Mouse (Mus musculus): Measurements from ENCODE around the gene Tmem91.

Gene Tmem91

DNA sequence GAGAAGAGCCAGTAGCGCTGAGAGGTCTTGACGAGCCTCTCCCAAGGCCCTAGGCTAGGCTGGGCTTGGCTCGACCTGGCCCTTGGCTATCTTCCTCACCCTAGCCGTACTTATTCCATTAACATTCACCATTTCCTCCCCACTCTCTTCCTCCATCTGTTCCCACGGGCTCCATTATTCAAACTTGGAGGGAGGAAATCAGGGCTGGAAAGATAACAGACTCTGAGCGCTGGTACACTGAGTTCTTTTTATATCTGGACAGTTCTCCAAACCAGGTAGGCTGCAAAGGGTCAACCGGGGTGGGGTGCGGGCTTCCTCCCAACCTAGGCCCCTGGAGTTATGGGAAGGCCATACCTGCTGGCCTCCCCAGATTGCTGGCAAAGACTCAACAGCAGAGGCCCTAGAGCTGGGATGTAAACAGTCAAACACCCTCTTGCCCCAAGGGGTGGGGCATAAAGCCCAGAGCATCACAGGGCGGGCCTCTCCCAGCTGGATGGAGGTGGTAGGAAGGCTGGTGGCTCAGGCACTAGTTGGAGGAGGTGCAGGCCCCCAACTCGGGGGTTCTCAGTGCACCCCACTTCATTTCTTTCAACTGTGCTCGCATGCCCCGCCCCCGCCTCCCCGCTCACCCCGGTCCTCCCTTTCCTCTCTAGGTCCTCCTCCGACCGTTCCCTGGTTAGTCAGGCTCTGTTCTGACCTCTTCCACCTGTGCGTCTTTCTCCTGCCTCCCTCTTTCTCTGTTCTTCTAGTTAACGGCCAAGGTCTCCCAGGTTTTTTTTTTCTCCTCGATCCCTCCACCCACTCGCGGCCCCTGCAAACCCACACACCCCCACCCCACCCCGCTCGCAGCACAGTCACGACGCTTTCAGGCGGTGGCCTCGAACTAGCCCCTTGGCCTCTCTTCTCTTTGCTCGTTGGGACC is 48.2 kb downstream of the Tmem91 start, which contains the start of gene B3gnt8:
TSS of gene B3gnt8 (plus strand) at position 146 of the 922 bp plus-strand sequence.
- DNase-seq (ENCODE audit: inconsistent age in 2 of 2, low spot score in 1 of 2) = peak; percentile 48 to 72

DNA sequence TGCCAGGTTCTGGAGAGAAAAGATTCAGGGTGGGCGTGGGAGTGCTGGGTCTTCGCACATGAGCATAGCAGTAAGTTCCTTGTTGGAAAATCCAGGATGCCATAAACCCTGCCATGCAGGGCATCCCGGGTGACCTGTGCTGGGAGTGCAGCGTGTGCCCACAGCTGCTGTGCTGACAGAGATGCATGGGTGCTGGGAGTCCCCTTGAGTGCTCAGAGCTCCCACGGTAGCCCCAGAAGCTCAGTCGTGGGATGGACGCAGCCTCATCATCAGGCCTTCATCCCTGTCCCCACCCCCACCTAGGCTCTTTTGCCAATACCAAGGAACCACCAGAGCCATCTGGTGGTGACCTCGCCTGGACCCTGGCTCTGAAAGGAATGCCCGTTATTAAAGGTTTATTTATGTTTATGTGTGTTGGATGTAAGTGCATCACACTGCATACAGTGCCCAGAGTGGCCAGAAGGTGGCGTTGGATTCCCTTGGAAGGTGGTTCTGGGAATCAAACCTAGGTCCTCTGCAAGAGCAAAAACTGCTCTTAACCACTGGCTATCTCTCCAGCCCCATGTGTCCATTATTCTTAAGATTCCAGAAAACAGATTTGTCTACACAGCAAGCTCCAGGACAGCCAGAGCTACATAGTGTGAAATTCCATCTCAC is 49.2 kb downstream of the Tmem91 start:
- peak in 1 of 2 experiments; percentile 65 for DNase-seq (ENCODE audit: inconsistent age in 2 of 2, low spot score in 1 of 2)

DNA sequence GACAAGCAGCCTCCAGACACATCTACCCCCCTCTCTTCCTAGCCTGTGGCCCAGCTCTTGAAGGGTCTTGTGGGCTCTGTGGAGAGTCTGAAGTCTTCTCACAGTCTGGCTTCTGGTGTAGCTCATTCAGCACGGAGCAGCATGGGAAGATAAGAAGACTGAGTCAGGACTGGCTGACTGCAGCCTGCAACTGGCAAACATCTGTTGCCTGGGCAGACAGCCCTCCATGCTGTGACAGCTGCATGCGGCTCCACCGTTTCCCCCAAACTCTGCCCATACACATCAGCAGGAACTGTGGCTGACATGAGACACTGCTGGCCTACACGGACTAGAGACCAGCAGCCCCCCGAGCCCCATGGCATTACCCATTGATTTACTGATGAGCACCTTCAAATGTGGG is 50.1 kb downstream of the Tmem91 start:
- no peak for DNase-seq (ENCODE audit: inconsistent age in 2 of 2, low spot score in 1 of 2)

DNA sequence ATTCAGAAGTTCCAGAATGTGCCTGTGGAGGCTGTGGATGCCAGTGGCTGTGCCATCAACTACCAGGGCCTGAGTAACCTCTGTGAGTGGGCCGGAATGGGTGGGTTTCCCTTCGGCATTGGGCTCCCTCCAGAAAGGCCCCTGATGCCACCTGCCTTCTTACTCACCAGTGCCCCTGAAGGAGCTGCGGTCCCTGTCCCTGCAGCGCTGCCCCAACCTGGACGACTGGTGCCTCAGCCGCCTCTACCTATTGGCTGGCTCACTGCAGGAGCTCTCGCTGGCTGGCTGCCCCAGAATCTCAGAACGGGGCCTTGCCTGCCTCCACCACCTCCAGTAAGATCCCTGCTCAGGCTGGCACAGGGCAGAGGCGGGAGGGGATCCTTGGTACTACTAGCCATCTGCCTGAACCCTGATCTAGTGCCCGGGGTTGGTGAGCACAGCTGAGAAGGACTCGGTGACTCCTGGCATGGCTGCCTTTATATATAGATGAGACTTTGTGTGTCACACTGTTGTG is 51.1 kb downstream of the Tmem91 start:
- no peak for DNase-seq (ENCODE audit: inconsistent age in 2 of 2, low spot score in 1 of 2)

DNA sequence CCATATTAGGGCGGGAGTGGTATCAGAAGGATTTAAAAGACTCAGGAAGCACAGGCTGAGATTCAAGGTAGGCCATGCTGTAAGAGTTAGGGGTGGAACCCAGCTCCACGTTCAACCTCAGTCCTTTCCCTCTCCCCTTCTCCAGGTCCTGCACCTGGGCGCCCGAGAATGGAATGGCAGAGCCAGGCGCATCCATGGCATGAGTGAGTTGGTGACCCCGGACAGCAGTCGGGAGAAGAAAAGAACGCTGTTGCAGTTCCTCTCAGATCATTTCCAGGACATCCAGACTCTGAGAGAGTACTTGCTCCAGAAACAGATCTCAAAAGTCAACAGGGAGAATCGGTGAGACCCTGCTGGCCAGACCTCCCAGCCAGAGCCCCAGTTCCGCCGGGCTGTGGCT is 54.2 kb downstream of the Tmem91 start:
- no peak for DNase-seq (ENCODE audit: inconsistent age in 2 of 2, low spot score in 1 of 2)

DNA sequence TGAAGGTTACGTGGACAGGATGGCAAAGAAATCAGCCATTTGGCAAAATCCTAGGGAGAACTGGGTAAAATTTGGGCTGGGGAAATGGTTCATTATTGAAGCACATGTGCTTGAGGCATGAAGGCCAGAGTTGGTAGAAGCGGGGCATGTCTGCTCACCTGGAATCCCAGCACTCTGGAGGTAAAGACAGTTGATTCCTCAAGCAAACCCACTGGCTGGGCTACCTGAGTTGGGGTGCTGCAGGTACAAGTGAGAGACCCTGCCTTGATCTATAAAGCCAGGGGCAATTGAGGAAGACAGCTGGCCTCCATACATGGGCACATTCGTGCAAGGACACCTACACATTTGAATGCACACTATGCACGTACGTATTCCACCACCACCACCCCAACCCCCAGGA is 54.9 kb downstream of the Tmem91 start:
- DNase-seq (ENCODE audit: inconsistent age in 2 of 2, low spot score in 1 of 2) = no peak

DNA sequence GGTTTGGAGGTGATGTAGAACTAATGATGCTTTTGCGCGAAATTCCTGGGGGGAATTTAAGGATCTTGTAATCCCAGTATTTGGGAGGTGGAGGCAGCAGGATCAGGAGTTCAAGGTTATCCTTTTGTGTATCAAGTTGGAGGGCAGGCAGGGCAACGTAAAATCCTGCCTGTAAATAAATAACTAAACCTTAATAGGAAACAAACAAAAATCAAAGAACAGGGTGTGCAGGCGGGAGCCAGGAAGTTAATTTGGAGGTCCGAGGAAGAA is 55.3 kb downstream of the Tmem91 start:
- DNase-seq (ENCODE audit: inconsistent age in 2 of 2, low spot score in 1 of 2) = no peak

Data from adrenal gland, adult (tissue).